Mouse (Mus musculus): ENCODE data around the gene Cd59b. TPM values are rescaled to one million over a fixed set of nuclear protein-coding genes. Genes with fewer than 3 reads are reported as not detected.
"Not testable (repeated sequence)": the region's sequence is repeated elsewhere in the genome, so short reads cannot be mapped to it uniquely, and the experiment has no call there.

The Cd59b gene
- polyA plus RNA-seq, 1 experiment = 5.8 TPM

GRCm38 (mm10) chr2:104060996-104061395 is 8.7 kb upstream of the Cd59b start:
- 96% methylated on average over 6 of the region's 6 CpGs for WGBS
- Histone ChIP-seq H3K4me1 (ENCODE audit: control insufficient read depth, insufficient read depth, low read length) (no peaks in the 10 kb centered on the region), H3K4me3 (replicated peaks; ENCODE audit: extremely low read depth, low read depth, low read length) (no peak overlapping the region)
- TF ChIP-seq POLR2A (IDR thresholded peaks at IDR 0.05; ENCODE audit: borderline replicate concordance, extremely low read depth, low read depth, low read length) = no peak
- TF ChIP-seq CTCF (IDR thresholded peaks at IDR 0.05; ENCODE audit: insufficient read depth, low read length) = no peak
- no peak for DNase-seq

- no peaks in the 10 kb centered on the region for H3K4me1 ChIP-seq (ENCODE audit: control insufficient read depth, insufficient read depth, low read length)
- TF ChIP-seq CTCF (IDR thresholded peaks at IDR 0.05; ENCODE audit: insufficient read depth, low read length) (no peak), POLR2A (IDR thresholded peaks at IDR 0.05; ENCODE audit: borderline replicate concordance, extremely low read depth, low read depth, low read length) (no peak)
- no peak overlapping the region for H3K4me3 ChIP-seq (replicated peaks; ENCODE audit: extremely low read depth, low read depth, low read length)
- no peak for DNase-seq
Measured at GRCm38 (mm10) chr2:104062665-104063064, 7.0 kb upstream of the Cd59b start.

GRCm38 (mm10) chr2:104064152-104064551 is 5.5 kb upstream of the Cd59b start:
- Histone ChIP-seq H3K4me1 (ENCODE audit: control insufficient read depth, insufficient read depth, low read length) (no peaks in the 10 kb centered on the region), H3K4me3 (replicated peaks; ENCODE audit: extremely low read depth, low read depth, low read length) (no peak overlapping the region)
- DNase-seq = no peak
- TF ChIP-seq POLR2A (IDR thresholded peaks at IDR 0.05; ENCODE audit: borderline replicate concordance, extremely low read depth, low read depth, low read length) (no peak), CTCF (IDR thresholded peaks at IDR 0.05; ENCODE audit: insufficient read depth, low read length) (no peak)
- 70% methylated on average over 2 of the region's 2 CpGs for WGBS

- not testable (repeated sequence) for H3K4me3 ChIP-seq (replicated peaks; ENCODE audit: extremely low read depth, low read depth, low read length); H3K4me1 ChIP-seq (ENCODE audit: control insufficient read depth, insufficient read depth, low read length); DNase-seq
- 82% methylated on average over 6 of the region's 6 CpGs for WGBS
Measured at GRCm38 (mm10) chr2:104065526-104065925, 4.1 kb upstream of the Cd59b start, which contains the start of gene Gm10912. TSS of gene Gm10912 (plus strand) at chr2:104065826.

- not testable (repeated sequence) for H3K4me3 ChIP-seq (replicated peaks; ENCODE audit: extremely low read depth, low read depth, low read length); DNase-seq; H3K4me1 ChIP-seq (ENCODE audit: control insufficient read depth, insufficient read depth, low read length)
- 39% methylated on average over 7 of the region's 7 CpGs for WGBS
Measured at GRCm38 (mm10) chr2:104068450-104068849, 1.2 kb upstream of the Cd59b start, which contains the start of gene Gm10799. TSS of gene Gm10799 (minus strand) at chr2:104068550.

GRCm38 (mm10) chr2:104078285-104078684 is 8.6 kb downstream of the Cd59b start:
- H3K4me1 ChIP-seq (ENCODE audit: control insufficient read depth, insufficient read depth, low read length); DNase-seq; H3K4me3 ChIP-seq (replicated peaks; ENCODE audit: extremely low read depth, low read depth, low read length): not testable (repeated sequence)
- WGBS = 64% methylated on average over 5 of the region's 5 CpGs

GRCm38 (mm10) chr2:104081436-104082050 is 11.9 kb downstream of the Cd59b start:
- not testable (repeated sequence) for H3K4me3 ChIP-seq (replicated peaks; ENCODE audit: extremely low read depth, low read depth, low read length); H3K4me1 ChIP-seq (ENCODE audit: control insufficient read depth, insufficient read depth, low read length); DNase-seq
- no CpG with 5 or more reads among the region's 1 CpGs for WGBS

GRCm38 (mm10) chr2:104082474-104082873 is 12.8 kb downstream of the Cd59b start:
- Histone ChIP-seq H3K4me3 (replicated peaks; ENCODE audit: extremely low read depth, low read depth, low read length) (no peak overlapping the region), H3K4me1 (ENCODE audit: control insufficient read depth, insufficient read depth, low read length) (no peaks in the 10 kb centered on the region)
- no peak for TF ChIP-seq POLR2A (IDR thresholded peaks at IDR 0.05; ENCODE audit: borderline replicate concordance, extremely low read depth, low read depth, low read length)
- TF ChIP-seq CTCF (IDR thresholded peaks at IDR 0.05; ENCODE audit: insufficient read depth, low read length) = no peak
- DNase-seq = no peak

GRCm38 (mm10) chr2:104084027-104084426 is 14.4 kb downstream of the Cd59b start:
- not testable (repeated sequence) for H3K4me1 ChIP-seq (ENCODE audit: control insufficient read depth, insufficient read depth, low read length); H3K4me3 ChIP-seq (replicated peaks; ENCODE audit: extremely low read depth, low read depth, low read length); DNase-seq

GRCm38 (mm10) chr2:104087562-104087961 is 17.9 kb downstream of the Cd59b start:
- DNase-seq; H3K4me1 ChIP-seq (ENCODE audit: control insufficient read depth, insufficient read depth, low read length); H3K4me3 ChIP-seq (replicated peaks; ENCODE audit: extremely low read depth, low read depth, low read length): not testable (repeated sequence)
- 83% methylated on average over 1 of the region's 1 CpGs for WGBS

- Histone ChIP-seq H3K4me3 (replicated peaks; ENCODE audit: extremely low read depth, low read depth, low read length) (no peak overlapping the region), H3K4me1 (ENCODE audit: control insufficient read depth, insufficient read depth, low read length) (no peaks in the 10 kb centered on the region)
- TF ChIP-seq CTCF (IDR thresholded peaks at IDR 0.05; ENCODE audit: insufficient read depth, low read length) (no peak), POLR2A (IDR thresholded peaks at IDR 0.05; ENCODE audit: borderline replicate concordance, extremely low read depth, low read depth, low read length) (no peak)
- 76% methylated on average over 2 of the region's 2 CpGs for WGBS
- no peak for DNase-seq
Measured at GRCm38 (mm10) chr2:104093305-104093704, 23.7 kb downstream of the Cd59b start.

Measured in lung, adult 2 months (tissue).